Mouse (Mus musculus) MEL (cell line): ENCODE data around the gene Ssmem1. TPM values are rescaled to one million over a fixed set of nuclear protein-coding genes. Genes with fewer than 3 reads are reported as not detected.

Experiments used
- DNase-seq: peaks from one replicate; pipeline ENCODE4 v3.0.0; 2011; ENCODE audit warnings: low read depth, low spot score
- H3K27ac ChIP-seq: 2 replicates; pipeline ENCODE4 v1.5.1; 2012; ENCODE audit warnings: low read depth, mild to moderate bottlenecking, control low read depth, low read length, moderate library complexity; ENCODE audit not compliant: control insufficient read depth
- H3K27me3 ChIP-seq, 2 experiments: fragments of 150-350 bp in 1 of 2; sonication (generic) in 1 of 2; 2 replicates each; pipeline ENCODE4 v1.6.1; 2012; ENCODE audit warnings: low read length in 2 of 2, mild to moderate bottlenecking in 2 of 2, improper control_type of control experiment in 1 of 2, moderate library complexity in 1 of 2; ENCODE audit not compliant: insufficient read depth in 2 of 2, control insufficient read depth in 1 of 2
- H3K36me3 ChIP-seq, 2 experiments: 2 replicates each; pipeline ENCODE4 v1.6.1; 2012 to 2014; ENCODE audit warnings: low read length in 2 of 2, improper control_type of control experiment in 1 of 2, inconsistent platforms in 1 of 2, mild to moderate bottlenecking in 1 of 2; ENCODE audit not compliant: insufficient read depth in 2 of 2, control insufficient read depth in 1 of 2
- H3K4me1 ChIP-seq, 2 experiments: fragments of 150-350 bp in 1 of 2; sonication (generic) in 1 of 2; 2 replicates each; pipeline ENCODE4 v1.6.1; 2012; ENCODE audit warnings: low read length in 2 of 2, improper control_type of control experiment in 1 of 2, mild to moderate bottlenecking in 1 of 2; ENCODE audit not compliant: insufficient read depth in 2 of 2, control insufficient read depth in 1 of 2
- H3K4me3 ChIP-seq, 2 experiments: fragments of 150-350 bp in 1 of 2; sonication (generic) in 1 of 2; 2 replicates each; pipeline ENCODE4 v1.5.1; 2012; ENCODE audit warnings: low read depth in 2 of 2, low read length in 2 of 2, mild to moderate bottlenecking in 2 of 2, moderate library complexity in 2 of 2, control low read depth in 1 of 2, improper control_type of control experiment in 1 of 2; ENCODE audit not compliant: control insufficient read depth in 1 of 2, insufficient read depth in 1 of 2
- H3K79me2 ChIP-seq: 2 replicates; pipeline ENCODE4 v1.6.1; 2012; ENCODE audit warnings: mild to moderate bottlenecking, low read length, moderate library complexity; ENCODE audit not compliant: control insufficient read depth, poor library complexity, insufficient read depth
- H3K9ac ChIP-seq: 2 replicates; pipeline ENCODE4 v1.6.1; 2012; ENCODE audit warnings: low read depth, mild to moderate bottlenecking, control low read depth, low read length, moderate library complexity; ENCODE audit not compliant: control insufficient read depth, poor library complexity, severe bottlenecking
- H3K9me3 ChIP-seq: fragments of 150-350 bp; sonication (generic); replicated peaks from 2 replicates; pipeline ENCODE4 v1.6.1; 2012; ENCODE audit warnings: mild to moderate bottlenecking, low read length, improper control_type of control experiment, moderate library complexity; ENCODE audit not compliant: insufficient read depth
- BHLHE40 ChIP-seq: IDR thresholded peaks from 2 replicates; pipeline ENCODE4 v1.6.1; 2012; ENCODE audit warnings: low read depth, mild to moderate bottlenecking, inconsistent platforms, low read length, improper control_type of control experiment, borderline replicate concordance
- CHD1 ChIP-seq: IDR thresholded peaks from 2 replicates; pipeline ENCODE4 v1.6.1; 2012; ENCODE audit warnings: low read depth, mild to moderate bottlenecking, inconsistent platforms, low read length, improper control_type of control experiment
- CHD2 ChIP-seq: IDR thresholded peaks from 2 replicates; pipeline ENCODE4 v1.6.1; 2011; ENCODE audit warnings: low read length, improper control_type of control experiment
- CTCF ChIP-seq, 3 experiments: IDR thresholded peaks in 2 of 3; conservative IDR thresholded peaks in 1 of 3; 2 replicates each; pipeline ENCODE4 v1.5.1; 2011 to 2012; ENCODE audit warnings: low read length in 3 of 3, low read depth in 2 of 3, mild to moderate bottlenecking in 2 of 3, improper control_type of control experiment in 1 of 3, inconsistent platforms in 1 of 3, mixed read lengths in 1 of 3, moderate library complexity in 1 of 3; ENCODE audit not compliant: control insufficient read depth in 1 of 3, insufficient read depth in 1 of 3, poor library complexity in 1 of 3, severe bottlenecking in 1 of 3
- E2F4 ChIP-seq: IDR thresholded peaks from 2 replicates; pipeline ENCODE4 v1.6.1; 2011; ENCODE audit warnings: low read depth, low read length, improper control_type of control experiment, borderline replicate concordance
- GABPA ChIP-seq: IDR thresholded peaks from 2 replicates; pipeline ENCODE4 v1.6.1; 2012; ENCODE audit warnings: low read depth, mild to moderate bottlenecking, inconsistent platforms, low read length, improper control_type of control experiment, moderate library complexity
- JUND ChIP-seq: IDR thresholded peaks from 2 replicates; pipeline ENCODE4 v1.6.1; 2011; ENCODE audit warnings: low read depth, mild to moderate bottlenecking, improper control_type of control experiment, low read length
- KAT2A ChIP-seq: conservative IDR thresholded peaks from 2 replicates; pipeline ENCODE4 v1.6.1; 2012; ENCODE audit warnings: low read depth, low read length, improper control_type of control experiment, inconsistent platforms
- MAFK ChIP-seq: IDR thresholded peaks from 2 replicates; pipeline ENCODE4 v1.6.1; 2011; ENCODE audit warnings: low read depth, mild to moderate bottlenecking, low read length, improper control_type of control experiment, borderline replicate concordance
- MAX ChIP-seq: IDR thresholded peaks from 2 replicates; pipeline ENCODE4 v1.6.1; 2011; ENCODE audit warnings: low read length, improper control_type of control experiment
- MAZ ChIP-seq: IDR thresholded peaks from 2 replicates; pipeline ENCODE4 v1.6.1; 2012; ENCODE audit warnings: low read depth, mild to moderate bottlenecking, inconsistent platforms, low read length, improper control_type of control experiment
- MEF2A ChIP-seq: IDR thresholded peaks from 2 replicates; pipeline ENCODE4 v1.6.1; 2014; ENCODE audit warnings: low read depth, mild to moderate bottlenecking, inconsistent platforms, low read length, improper control_type of control experiment; ENCODE audit not compliant: poor library complexity, insufficient replicate concordance, severe bottlenecking; ENCODE audit errors: extremely low read depth
- MXI1 ChIP-seq: IDR thresholded peaks from 2 replicates; pipeline ENCODE4 v1.6.1; 2011; ENCODE audit warnings: mild to moderate bottlenecking, low read depth, low read length, improper control_type of control experiment
- MYB ChIP-seq: IDR thresholded peaks from 2 replicates; pipeline ENCODE4 v1.6.1; 2011; ENCODE audit warnings: mild to moderate bottlenecking, low read depth, low read length, improper control_type of control experiment
- NELFE ChIP-seq: IDR thresholded peaks from 2 replicates; pipeline ENCODE4 v1.6.1; 2011; ENCODE audit warnings: low read depth, low read length, improper control_type of control experiment
- NRF1 ChIP-seq: IDR thresholded peaks from 2 replicates; pipeline ENCODE4 v1.6.1; 2014; ENCODE audit warnings: low read depth, mild to moderate bottlenecking, inconsistent platforms, low read length, improper control_type of control experiment, moderate library complexity; ENCODE audit not compliant: poor library complexity, insufficient read depth, severe bottlenecking
- POLR2A ChIP-seq, 2 experiments: IDR thresholded peaks; 2 replicates each; pipeline ENCODE4 v1.6.1; 2011 to 2012; ENCODE audit warnings: low read length in 2 of 2, mild to moderate bottlenecking in 2 of 2, control low read depth in 1 of 2, improper control_type of control experiment in 1 of 2, low read depth in 1 of 2, moderate library complexity in 1 of 2; ENCODE audit not compliant: control insufficient read depth in 1 of 2, insufficient read depth in 1 of 2, poor library complexity in 1 of 2
- RAD21 ChIP-seq: IDR thresholded peaks from 2 replicates; pipeline ENCODE4 v1.6.1; 2011; ENCODE audit warnings: mild to moderate bottlenecking, low read depth, low read length, improper control_type of control experiment
- RCOR1 ChIP-seq: IDR thresholded peaks from 2 replicates; pipeline ENCODE4 v1.6.1; 2012; ENCODE audit warnings: low read depth, mild to moderate bottlenecking, inconsistent platforms, low read length, improper control_type of control experiment
- SIN3A ChIP-seq: IDR thresholded peaks from 2 replicates; pipeline ENCODE4 v1.6.1; 2012; ENCODE audit warnings: low read length, improper control_type of control experiment, inconsistent platforms
- SMC3 ChIP-seq: IDR thresholded peaks from 2 replicates; pipeline ENCODE4 v1.6.1; 2011; ENCODE audit warnings: low read depth, low read length, improper control_type of control experiment
- TAL1 ChIP-seq: IDR thresholded peaks from 2 replicates; pipeline ENCODE4 v1.6.1; 2012; ENCODE audit warnings: mild to moderate bottlenecking, inconsistent platforms, low read length, moderate library complexity, mixed read lengths
- TBP ChIP-seq: IDR thresholded peaks from 2 replicates; pipeline ENCODE4 v1.8.0; 2011; ENCODE audit warnings: low read depth, low read length, improper control_type of control experiment
- TCF12 ChIP-seq: IDR thresholded peaks from 2 replicates; pipeline ENCODE4 v1.6.1; 2014; ENCODE audit warnings: low read depth, mild to moderate bottlenecking, inconsistent platforms, low read length, improper control_type of control experiment, moderate library complexity
- UBTF ChIP-seq: IDR thresholded peaks from 2 replicates; pipeline ENCODE4 v1.6.1; 2012; ENCODE audit warnings: low read depth, mild to moderate bottlenecking, inconsistent platforms, low read length, improper control_type of control experiment, moderate library complexity, borderline replicate concordance; ENCODE audit not compliant: insufficient read depth
- USF2 ChIP-seq, 2 experiments: IDR thresholded peaks; 2 replicates each; pipeline ENCODE4 v1.6.1; 2011 to 2012; ENCODE audit warnings: improper control_type of control experiment in 2 of 2, low read length in 2 of 2, borderline replicate concordance in 1 of 2, inconsistent platforms in 1 of 2, low read depth in 1 of 2, mild to moderate bottlenecking in 1 of 2; ENCODE audit not compliant: insufficient read depth in 1 of 2
- ZC3H11A ChIP-seq: IDR thresholded peaks from 2 replicates; pipeline ENCODE4 v1.6.1; 2012; ENCODE audit warnings: low read depth, mild to moderate bottlenecking, inconsistent platforms, low read length, improper control_type of control experiment
- ZKSCAN1 ChIP-seq: IDR thresholded peaks from 2 replicates; pipeline ENCODE4 v1.6.1; 2012; ENCODE audit warnings: low read depth, mild to moderate bottlenecking, inconsistent platforms, low read length, improper control_type of control experiment, moderate library complexity
- ZMIZ1 ChIP-seq: IDR thresholded peaks from 2 replicates; pipeline ENCODE4 v1.6.1; 2012; ENCODE audit warnings: low read depth, mild to moderate bottlenecking, inconsistent platforms, low read length, improper control_type of control experiment, moderate library complexity
- ZNF384 ChIP-seq: IDR thresholded peaks from 2 replicates; pipeline ENCODE4 v1.6.1; 2012; ENCODE audit warnings: low read depth, mild to moderate bottlenecking, inconsistent platforms, low read length, improper control_type of control experiment
- polyA plus RNA-seq, 2 experiments: library from polyadenylated mRNA; stranded (reverse) in 1 of 2; unstranded in 1 of 2; fragments of >175 nt in 1 of 2; fragments of >200 nt in 1 of 2; gene quantifications; 2 replicates each; pipeline versions ENCODE4 v1.2.1 to v1.2.4; 2012; ENCODE audit warnings: low replicate concordance in 2 of 2, low read depth in 1 of 2; ENCODE audit not compliant: insufficient read length in 2 of 2, insufficient read depth in 1 of 2, missing spikeins in 1 of 2
- total RNA-seq: library from RNA; depleted of rRNA; stranded (reverse); fragments of 300-350 nt; gene quantifications from 2 replicates; pipeline ENCODE4 v1.2.3, GENCODE M21; 2012

Gene Ssmem1
- total and polyA plus RNA-seq, 3 experiments: 0.08 to 0.13 TPM; not detected in 1

DNA sequence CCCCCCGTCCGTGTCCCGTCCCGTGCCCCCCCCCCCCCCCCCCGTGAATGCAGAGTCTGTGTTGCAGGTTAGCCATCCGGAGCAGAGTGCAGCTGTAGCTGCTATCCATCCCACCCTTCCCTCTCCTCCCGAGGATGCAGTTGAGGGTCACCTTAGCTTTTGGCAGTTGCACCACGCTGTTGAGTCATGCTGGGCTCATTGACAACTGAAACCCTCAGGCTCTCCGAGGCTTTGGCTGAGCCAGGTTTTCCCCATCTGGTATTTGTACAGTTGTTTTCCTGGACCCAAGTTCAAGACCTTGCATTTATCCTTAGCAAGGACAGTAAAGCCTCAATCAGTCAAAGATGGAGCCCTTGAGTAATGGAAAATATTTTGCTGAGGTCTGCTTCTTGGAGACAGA, 46.4 kb downstream of the Ssmem1 start:
- TF ChIP-seq ZNF384 (no peak), BHLHE40 (no peak), TCF12 (no peak), CHD2 (no peak), POLR2A (IDR thresholded peaks at IDR 0.05; ENCODE audit: control insufficient read depth in 1 of 2, insufficient read depth in 1 of 2, low read depth in 1 of 2, low read length in 2 of 2, poor library complexity in 1 of 2) (no peak), MYB (no peak), NRF1 (no peak), USF2 (IDR thresholded peaks at IDR 0.05; ENCODE audit: borderline replicate concordance in 1 of 2, insufficient read depth in 1 of 2, low read depth in 1 of 2, low read length in 2 of 2) (no peak), ZC3H11A (no peak), E2F4 (no peak), TBP (no peak), ZKSCAN1 (no peak), MEF2A (no peak), MAFK (no peak), MAZ (no peak), CHD1 (no peak), NELFE (no peak), MAX (no peak), UBTF (no peak), ZMIZ1 (no peak)
- Histone ChIP-seq H3K36me3 (no peaks in the 10 kb centered on the region), H3K4me1 (no peaks in the 10 kb centered on the region), H3K4me3 (no peak overlapping the region), H3K9me3 (no peaks in the 10 kb centered on the region), H3K27me3 (peaks cover 3% of the 10 kb centered on the region in 2 experiments), H3K79me2 (no peaks in the 10 kb centered on the region), H3K27ac (no peak overlapping the region), H3K9ac (no peak overlapping the region)
- no peak for DNase-seq

DNA sequence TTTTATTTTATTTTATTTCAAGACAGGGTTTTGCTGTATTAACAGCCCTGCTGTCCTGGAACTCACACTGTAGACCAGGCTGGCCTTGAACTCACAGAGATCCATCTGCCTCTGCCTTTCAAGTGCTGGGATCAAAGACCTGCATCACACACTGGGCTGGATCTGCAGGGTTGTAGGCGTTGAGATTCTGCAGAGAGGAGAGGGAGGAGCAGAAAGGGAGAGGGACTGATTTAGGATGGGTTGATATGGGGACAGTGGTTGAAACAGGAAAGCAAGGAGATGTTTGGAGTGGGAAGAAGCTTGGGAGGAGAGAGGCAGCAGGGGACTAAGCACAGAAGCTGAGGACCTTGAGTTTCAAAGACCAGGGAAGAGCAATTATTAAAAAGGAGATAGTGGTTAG, 50.1 kb downstream of the Ssmem1 start:
- H3K79me2 ChIP-seq: no peaks in the 10 kb centered on the region
- no peak overlapping the region for H3K4me3 ChIP-seq
- H3K27me3 ChIP-seq: peaks cover 0 to 3% of the 10 kb centered on the region in 2 experiments; a peak in 3 of 4 replicates
- no peaks in the 10 kb centered on the region for H3K4me1 ChIP-seq
- H3K27ac ChIP-seq: no peak overlapping the region
- no peak overlapping the region for H3K9ac ChIP-seq
- H3K9me3 ChIP-seq: no peaks in the 10 kb centered on the region
- no peaks in the 10 kb centered on the region for H3K36me3 ChIP-seq
- DNase-seq: no peak
- TF ChIP-seq TBP (no peak), RCOR1 (no peak), RAD21 (no peak), GABPA (no peak), SIN3A (no peak), SMC3 (no peak), NRF1 (no peak), TCF12 (no peak), ZKSCAN1 (no peak), ZMIZ1 (no peak), TAL1 (no peak), MYB (no peak), NELFE (no peak), KAT2A (no peak), CTCF (IDR thresholded peaks at IDR 0.05 in 2 of 3, conservative IDR thresholded peaks at IDR 0.05 in 1 of 3; ENCODE audit: control insufficient read depth in 1 of 3, insufficient read depth in 1 of 3, low read depth in 2 of 3, low read length in 3 of 3, poor library complexity in 1 of 3, severe bottlenecking in 1 of 3) (no peak), MXI1 (no peak), MAFK (no peak), JUND (no peak)
